Mouse (Mus musculus): ENCODE results near the gene Slc38a4.

Slc38a4 gene

GRCm38 (mm10) chr15:96971906-96972305 is 83.8 kb downstream of the Slc38a4 start:
- DNase-seq (ENCODE audit: low read depth, low spot score), result no peak

DNA sequence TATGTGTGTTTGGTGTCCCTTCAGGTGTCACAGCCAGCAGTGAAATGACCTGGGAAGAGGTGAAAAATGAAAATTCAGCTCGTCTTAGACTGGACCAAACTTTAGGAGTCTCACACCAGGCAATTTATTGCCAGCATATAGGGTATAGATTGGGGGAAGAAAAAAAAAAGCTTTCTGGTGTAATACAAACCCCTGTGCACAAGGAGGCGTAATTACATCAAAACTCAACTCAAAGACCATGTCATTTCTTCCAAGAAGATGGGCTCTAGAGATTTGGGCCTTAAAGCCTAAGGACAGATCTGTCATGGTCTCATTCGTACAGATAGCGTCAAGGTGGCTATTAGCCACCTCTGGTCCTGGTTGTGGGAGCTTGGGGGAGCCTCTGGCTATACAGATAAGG is 86.0 kb downstream of the Slc38a4 start:
- no peak for DNase-seq (ENCODE audit: low read depth, low spot score)

DNA sequence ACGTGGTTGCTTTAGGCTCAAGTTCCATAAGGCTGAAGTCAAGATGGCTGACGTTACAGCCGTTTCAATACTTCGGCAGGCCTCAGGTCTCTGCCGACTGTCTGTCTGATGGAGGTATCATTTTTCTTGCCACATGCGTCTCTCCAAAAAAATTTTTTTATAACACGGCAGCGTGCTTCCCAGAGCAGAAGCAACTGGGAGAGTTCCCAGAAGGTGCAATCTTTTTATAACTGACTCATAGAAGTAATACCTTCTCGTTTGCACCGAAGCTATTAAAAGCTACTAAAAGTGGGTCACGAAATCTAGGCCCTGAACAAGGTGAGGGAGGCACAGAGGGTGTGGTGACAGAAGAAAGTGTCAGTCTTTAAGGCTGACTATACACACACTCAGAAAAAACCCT is 87.0 kb downstream of the Slc38a4 start:
- no peak for DNase-seq (ENCODE audit: low read depth, low spot score)

DNA sequence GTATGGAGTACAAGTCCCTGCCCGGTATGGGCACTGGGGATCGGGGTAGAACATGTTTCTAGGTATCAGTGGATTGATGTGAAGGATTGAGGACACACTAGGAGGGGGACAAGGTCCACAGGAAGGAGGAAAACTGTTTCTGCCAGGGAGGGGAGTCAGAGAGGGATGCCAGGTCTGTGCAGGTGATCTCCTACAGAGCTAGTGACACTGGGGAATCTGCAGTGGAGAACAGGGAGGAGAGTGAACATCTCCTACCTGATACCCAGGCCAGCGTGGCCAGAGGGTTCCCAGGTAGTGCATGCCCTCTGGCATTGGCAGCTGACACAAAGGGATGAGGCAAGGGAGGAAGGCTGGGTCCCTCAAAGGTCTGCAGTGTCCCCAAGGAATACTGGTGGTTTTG is 89.4 kb downstream of the Slc38a4 start:
- DNase-seq (ENCODE audit: low read depth, low spot score), result no peak

- no peak for DNase-seq (ENCODE audit: low read depth, low spot score)
Measured at GRCm38 (mm10) chr15:96963735-96964134, 92.0 kb downstream of the Slc38a4 start.

- DNase-seq (ENCODE audit: low read depth, low spot score), result no peak
Measured at GRCm38 (mm10) chr15:96963318-96963717, 92.4 kb downstream of the Slc38a4 start.

DNA sequence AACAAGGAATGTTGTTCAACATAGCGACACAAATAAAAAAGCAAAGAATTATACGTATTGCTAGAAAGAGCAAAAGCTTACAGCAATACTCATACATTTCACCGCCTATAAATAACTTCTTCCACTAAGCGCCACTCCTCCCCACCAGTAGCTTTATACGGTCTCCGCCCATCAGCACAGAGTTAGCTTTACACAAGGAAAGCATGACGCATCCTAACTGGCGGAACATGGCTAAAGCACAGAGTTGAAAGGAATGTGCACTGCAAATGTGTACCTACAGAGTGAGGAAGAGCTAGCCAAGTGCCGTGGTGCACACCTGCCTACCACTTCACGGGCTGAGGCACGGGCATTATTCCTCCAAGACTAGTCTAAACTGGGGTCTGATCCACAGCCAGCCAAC is 95.4 kb downstream of the Slc38a4 start:
- DNase-seq (ENCODE audit: low read depth, low spot score), result no peak

- DNase-seq (ENCODE audit: low read depth, low spot score), result no peak
Measured at GRCm38 (mm10) chr15:96959247-96959646, 96.5 kb downstream of the Slc38a4 start.

- no peak for DNase-seq (ENCODE audit: low read depth, low spot score)
Measured at GRCm38 (mm10) chr15:96956699-96957098, 99.1 kb downstream of the Slc38a4 start.

- no peak for DNase-seq (ENCODE audit: low read depth, low spot score)
Measured at GRCm38 (mm10) chr15:96954389-96954788, 101.4 kb downstream of the Slc38a4 start.

DNA sequence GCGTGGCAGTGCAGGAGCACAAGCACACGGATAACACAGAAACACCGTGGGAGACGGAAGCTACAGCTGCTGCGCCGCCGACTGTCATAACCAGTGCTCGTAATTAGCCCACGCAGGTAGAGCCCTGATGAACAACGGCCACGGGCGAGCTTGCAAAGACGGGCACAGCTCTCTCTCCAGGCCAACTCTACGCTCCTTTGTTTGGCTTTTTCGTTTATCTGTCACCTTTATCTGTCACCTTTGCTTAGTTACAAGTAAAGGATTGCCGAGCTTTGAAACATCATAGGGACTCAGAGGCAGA is 101.9 kb downstream of the Slc38a4 start:
- no peak for DNase-seq (ENCODE audit: low read depth, low spot score)

DNA sequence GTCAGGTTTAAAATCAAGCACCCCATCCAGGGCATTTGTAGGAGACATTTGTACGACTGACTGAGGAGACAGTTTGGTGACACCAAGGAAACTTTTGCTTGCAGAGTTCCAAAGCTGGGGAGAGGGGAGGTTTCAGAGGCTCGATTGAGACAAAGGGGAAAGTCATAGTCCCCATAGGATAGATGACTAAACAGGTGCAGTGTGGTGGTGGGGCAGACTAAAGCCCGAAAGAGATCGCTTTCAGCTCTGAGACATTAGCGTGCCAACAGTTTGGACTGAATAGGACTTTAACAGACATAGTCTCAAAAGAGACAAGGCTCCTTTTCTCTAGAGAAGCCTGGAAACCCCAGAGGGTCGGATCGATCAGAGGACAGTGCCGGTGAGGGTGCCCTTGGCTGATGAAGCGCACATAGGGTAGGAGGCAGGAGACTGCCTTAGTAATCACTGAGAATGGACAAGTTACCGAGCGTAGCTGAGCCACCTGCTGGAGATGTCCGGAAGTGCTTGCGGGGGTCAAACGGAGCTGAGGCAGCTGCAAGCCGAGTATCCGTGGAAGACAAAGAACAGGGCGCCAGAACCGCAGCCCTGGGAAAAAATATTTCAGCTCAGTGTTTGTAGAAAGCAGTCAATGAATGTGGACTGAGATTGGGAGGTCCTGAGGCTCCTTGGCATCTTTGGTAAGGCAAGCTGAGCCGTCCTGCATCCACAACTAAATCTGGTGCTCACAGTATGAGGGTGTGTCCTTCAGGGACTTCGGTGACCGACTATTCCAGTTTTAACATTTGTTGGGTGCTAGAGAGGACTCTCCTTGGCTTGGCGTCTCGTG is 102.4 kb downstream of the Slc38a4 start:
- DNase-seq (ENCODE audit: low read depth, low spot score), result no peak

DNA sequence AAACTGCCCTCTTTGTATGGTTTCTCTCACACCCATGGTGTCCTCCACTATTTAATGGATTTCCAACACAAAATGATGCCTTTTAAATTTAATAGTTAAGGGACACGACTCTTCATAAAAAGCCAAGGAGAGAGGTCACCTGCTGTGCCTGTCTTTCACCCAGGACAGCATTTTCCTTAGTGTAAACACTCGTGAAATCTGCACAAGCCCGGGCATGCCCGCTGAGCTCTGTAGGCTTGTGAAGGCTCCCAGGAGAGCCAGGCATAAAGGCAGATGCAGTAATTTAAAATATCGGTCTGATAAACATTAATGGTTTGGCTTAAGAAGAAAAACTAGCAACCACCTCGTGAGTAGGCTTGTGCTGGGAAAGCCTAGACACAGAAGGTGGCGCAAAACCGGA is 103.3 kb downstream of the Slc38a4 start:
- DNase-seq (ENCODE audit: low read depth, low spot score), result no peak

- DNase-seq (ENCODE audit: low read depth, low spot score), result no peak
Measured at GRCm38 (mm10) chr15:96951783-96952182, 104.0 kb downstream of the Slc38a4 start.

- no peak for DNase-seq (ENCODE audit: low read depth, low spot score)
Measured at GRCm38 (mm10) chr15:96948471-96948870, 107.3 kb downstream of the Slc38a4 start.

Data from brain, embryonic 18.5 days (tissue).